Mouse (Mus musculus) lung, embryonic 16.5 days (tissue): ENCODE data around the gene Ube2v1. TPM values are rescaled to one million over a fixed set of nuclear protein-coding genes. Genes with fewer than 3 reads are reported as not detected.
"Not testable (repeated sequence)": the region's sequence is repeated elsewhere in the genome, so short reads cannot be mapped to it uniquely, and the experiment has no call there.

ENCODE experiments used
- ATAC-seq: fragments of 200-750 bp; cut with Nextera tagmentation; 2 replicates; pipeline ENCODE4 v1.8.0; 2017; ENCODE audit warnings: low read depth, mild to moderate bottlenecking, moderate library complexity
- H3K27ac ChIP-seq: fragments of 300-500 bp; sonication (generic); 2 replicates; pipeline ENCODE4 v1.5.1; 2014; ENCODE audit warnings: mild to moderate bottlenecking, control low read depth, low read length
- H3K27me3 ChIP-seq: fragments of 300-500 bp; sonication (generic); 2 replicates; pipeline ENCODE4 v1.6.1; 2014; ENCODE audit warnings: low read depth, low read length, mixed read lengths; ENCODE audit not compliant: control insufficient read depth, insufficient read depth
- H3K36me3 ChIP-seq: fragments of 300-500 bp; sonication (generic); 2 replicates; pipeline ENCODE4 v1.6.1; 2014; ENCODE audit warnings: low read length; ENCODE audit not compliant: control insufficient read depth, insufficient read depth
- H3K4me1 ChIP-seq: fragments of 300-500 bp; sonication (generic); replicated peaks from 2 replicates; pipeline ENCODE4 v1.6.1; 2014; ENCODE audit warnings: low read length, mixed read lengths; ENCODE audit not compliant: control insufficient read depth, insufficient read depth
- H3K4me2 ChIP-seq: fragments of 300-500 bp; sonication (generic); 2 replicates; pipeline ENCODE4 v1.6.1; 2014; ENCODE audit warnings: low read depth, low read length, control low read depth
- H3K4me3 ChIP-seq: fragments of 300-500 bp; sonication (generic); 2 replicates; pipeline ENCODE4 v1.5.1; 2014; ENCODE audit warnings: mild to moderate bottlenecking, low read length, control low read depth
- H3K9ac ChIP-seq: fragments of 300-500 bp; sonication (generic); 2 replicates; pipeline ENCODE4 v1.6.1; 2014; ENCODE audit warnings: low read length, control low read depth
- H3K9me3 ChIP-seq: fragments of 300-500 bp; sonication (generic); 2 replicates; pipeline ENCODE4 v1.6.1; 2016; ENCODE audit warnings: low read length; ENCODE audit not compliant: control insufficient read depth
- WGBS: fragments of 180-500 bp; shearing (Covaris S2); extraction: QIAGEN DNeasy Blood & Tissue Kit; methylation state at CpG from one replicate; pipeline ENCODE4 v1.1.7; 2014; 5-methylcytosine and 5-hydroxymethylcytosine counted together
- polyA plus RNA-seq: library from polyadenylated mRNA; unstranded; fragments of >200 nt; fragmentation: Nextera tagmentation; extraction: Ambion mirVana; gene quantifications from 2 replicates; pipeline ENCODE4 v1.2.1, GENCODE M21; 2015

The Ube2v1 gene
- polyA plus RNA-seq, 1 experiment from 2014 or later, result 285 TPM

GRCm38 (mm10) chr2:167617034-167617433, 14.9 kb downstream of the Ube2v1 start:
- Histone ChIP-seq H3K36me3 (peaks cover 43% of the 10 kb centered on the region), H3K4me3 (no peak overlapping the region), H3K9ac (no peak overlapping the region), H3K27ac (no peak overlapping the region), H3K27me3 (no peaks in the 10 kb centered on the region), H3K4me1 (peaks cover 4% of the 10 kb centered on the region; the same call in 1 of the 2 replicates), H3K4me2 (no peak overlapping the region), H3K9me3 (no peaks in the 10 kb centered on the region)
- no peak for ATAC-seq
- WGBS, result 87% methylated on average over 3 of the region's 3 CpGs

- peaks cover 51% of the 10 kb centered on the region for H3K36me3 ChIP-seq
- not testable (repeated sequence) for H3K4me2 ChIP-seq, H3K4me1 ChIP-seq, H3K27me3 ChIP-seq, ATAC-seq, H3K27ac ChIP-seq, H3K9ac ChIP-seq, H3K9me3 ChIP-seq, H3K4me3 ChIP-seq
- WGBS, result 95% methylated on average over 6 of the region's 7 CpGs
Observed at GRCm38 (mm10) chr2:167613335-167613734, 18.6 kb downstream of the Ube2v1 start.

- no peaks in the 10 kb centered on the region for H3K4me1 ChIP-seq
- WGBS, result 91% methylated on average over 14 of the region's 14 CpGs
- H3K9ac ChIP-seq, result no peak overlapping the region
- peaks cover 51% of the 10 kb centered on the region for H3K36me3 ChIP-seq
- H3K27ac ChIP-seq, result no peak overlapping the region
- no peaks in the 10 kb centered on the region for H3K27me3 ChIP-seq
- H3K4me2 ChIP-seq, result no peak overlapping the region
- H3K4me3 ChIP-seq, result no peak overlapping the region
- no peaks in the 10 kb centered on the region for H3K9me3 ChIP-seq
- ATAC-seq, result no peak
Observed at GRCm38 (mm10) chr2:167612122-167612521, 19.8 kb downstream of the Ube2v1 start.

- Histone ChIP-seq H3K9me3 (no peaks in the 10 kb centered on the region), H3K27me3 (no peaks in the 10 kb centered on the region), H3K4me2 (no peak overlapping the region), H3K4me3 (no peak overlapping the region), H3K4me1 (no peaks in the 10 kb centered on the region), H3K27ac (no peak overlapping the region), H3K36me3 (peaks cover 43% of the 10 kb centered on the region), H3K9ac (no peak overlapping the region)
- ATAC-seq, result peak; percentile 21; the same call in 1 of the 2 replicates
- 69% methylated on average over 10 of the region's 10 CpGs for WGBS
Observed at GRCm38 (mm10) chr2:167611287-167611686, 20.6 kb downstream of the Ube2v1 start.

- Histone ChIP-seq H3K27me3 (no peaks in the 10 kb centered on the region), H3K4me1 (peaks cover 6% of the 10 kb centered on the region), H3K9me3 (no peaks in the 10 kb centered on the region), H3K4me3 (no peak overlapping the region), H3K4me2 (no peak overlapping the region), H3K36me3 (peaks cover 12% of the 10 kb centered on the region), H3K9ac (no peak overlapping the region), H3K27ac (no peak overlapping the region)
- ATAC-seq, result no peak
- 79% methylated on average over 4 of the region's 4 CpGs for WGBS
Observed at GRCm38 (mm10) chr2:167606745-167607123, 25.2 kb downstream of the Ube2v1 start.

GRCm38 (mm10) chr2:167605817-167606744, 25.8 kb downstream of the Ube2v1 start:
- no peak overlapping the region for H3K27ac ChIP-seq
- H3K27me3 ChIP-seq, result no peaks in the 10 kb centered on the region
- H3K9me3 ChIP-seq, result no peaks in the 10 kb centered on the region
- H3K4me2 ChIP-seq, result no peak overlapping the region
- H3K4me1 ChIP-seq, result peaks cover 6% of the 10 kb centered on the region
- no peak overlapping the region for H3K9ac ChIP-seq
- no peak overlapping the region for H3K4me3 ChIP-seq
- 53% methylated on average over 17 of the region's 17 CpGs for WGBS
- peaks cover 12% of the 10 kb centered on the region for H3K36me3 ChIP-seq
- ATAC-seq, result no peak

GRCm38 (mm10) chr2:167605178-167605794, 26.6 kb downstream of the Ube2v1 start:
- H3K4me2 ChIP-seq, result no peak overlapping the region
- no peaks in the 10 kb centered on the region for H3K27me3 ChIP-seq
- no peak overlapping the region for H3K9ac ChIP-seq
- H3K27ac ChIP-seq, result no peak overlapping the region
- 23% methylated on average over 11 of the region's 11 CpGs for WGBS
- ATAC-seq, result peak; percentile 63
- no peak overlapping the region for H3K4me3 ChIP-seq
- no peaks in the 10 kb centered on the region for H3K9me3 ChIP-seq
- peaks cover 12% of the 10 kb centered on the region for H3K4me1 ChIP-seq
- peaks cover 12% of the 10 kb centered on the region for H3K36me3 ChIP-seq

GRCm38 (mm10) chr2:167602978-167603377, 28.9 kb downstream of the Ube2v1 start:
- peaks cover 4% of the 10 kb centered on the region for H3K36me3 ChIP-seq
- WGBS, result 37% methylated on average over 5 of the region's 5 CpGs
- no peaks in the 10 kb centered on the region for H3K9me3 ChIP-seq
- H3K4me2 ChIP-seq, result no peak overlapping the region; the same call in 1 of the 2 replicates
- no peak overlapping the region for H3K4me3 ChIP-seq
- no peak overlapping the region; the same call in 1 of the 2 replicates for H3K27ac ChIP-seq
- peak overlapping the region; percentile 4; the same call in 1 of the 2 replicates for H3K9ac ChIP-seq
- H3K4me1 ChIP-seq, result peaks cover 29% of the 10 kb centered on the region
- H3K27me3 ChIP-seq, result no peaks in the 10 kb centered on the region
- peak; percentile 62 for ATAC-seq

- H3K9me3 ChIP-seq, result no peaks in the 10 kb centered on the region
- peaks cover 3% of the 10 kb centered on the region for H3K36me3 ChIP-seq
- no peak overlapping the region for H3K4me2 ChIP-seq
- peaks cover 34% of the 10 kb centered on the region for H3K4me1 ChIP-seq
- no peaks in the 10 kb centered on the region for H3K27me3 ChIP-seq
- H3K27ac ChIP-seq, result no peak overlapping the region; the same call in 1 of the 2 replicates
- H3K9ac ChIP-seq, result peak overlapping the region; percentile 4; the same call in 1 of the 2 replicates
- no peak for ATAC-seq
- WGBS, result 82% methylated on average over 2 of the region's 2 CpGs
- H3K4me3 ChIP-seq, result no peak overlapping the region
Observed at GRCm38 (mm10) chr2:167602364-167602763, 29.5 kb downstream of the Ube2v1 start.
